Mouse (Mus musculus): ENCODE measurements at regions not wholly inside any gene's neighbourhood (a gene's known extent, or its start where the extent isn't known, plus 50 kb on each side); places are given as distances from the start of the nearest gene placed in this dataset.

GRCm38 (mm10) chr5:49816751-49817150, 242.1 kb downstream of the Adgra3 start:
- ATAC-seq (ENCODE audit: insufficient number of reproducible peaks, low FRiP score, low TSS enrichment, low read depth) (no peak), DNase-seq (ENCODE audit: low spot score) (no peak)
- no peak overlapping the region for H3K27ac ChIP-seq (replicated peaks; ENCODE audit: low read depth, low read length)
- no peaks in the 10 kb centered on the region for H3K36me3 ChIP-seq (ENCODE audit: control insufficient read depth, insufficient read depth, low read length)
- 79% methylated on average over 3 of the region's 3 CpGs for WGBS
- no peak overlapping the region for H3K4me3 ChIP-seq (ENCODE audit: low read depth, low read length)
- H3K27me3 ChIP-seq (ENCODE audit: control insufficient read depth, insufficient read depth, low read length): no peaks in the 10 kb centered on the region
- no peak overlapping the region for H3K4me2 ChIP-seq (ENCODE audit: low read depth, severe bottlenecking)
- H3K4me1 ChIP-seq (ENCODE audit: control insufficient read depth, insufficient read depth, low read length): no peaks in the 10 kb centered on the region
- H3K9ac ChIP-seq (ENCODE audit: low read length): no peak overlapping the region
- H3K9me3 ChIP-seq (ENCODE audit: control insufficient read depth, low read length): no peaks in the 10 kb centered on the region

GRCm38 (mm10) chr5:49813335-49813734, 245.5 kb downstream of the Adgra3 start:
- Histone ChIP-seq H3K4me3 (ENCODE audit: low read depth, low read length) (no peak overlapping the region), H3K9ac (ENCODE audit: low read length) (no peak overlapping the region), H3K4me2 (ENCODE audit: low read depth, severe bottlenecking) (no peak overlapping the region), H3K27me3 (ENCODE audit: control insufficient read depth, insufficient read depth, low read length) (no peaks in the 10 kb centered on the region), H3K36me3 (ENCODE audit: control insufficient read depth, insufficient read depth, low read length) (no peaks in the 10 kb centered on the region), H3K9me3 (ENCODE audit: control insufficient read depth, low read length) (no peaks in the 10 kb centered on the region), H3K27ac (replicated peaks; ENCODE audit: low read depth, low read length) (no peak overlapping the region), H3K4me1 (ENCODE audit: control insufficient read depth, insufficient read depth, low read length) (no peaks in the 10 kb centered on the region)
- 37% methylated on average over 9 of the region's 9 CpGs for WGBS
- DNase-seq (ENCODE audit: low spot score) (peak; percentile 22), ATAC-seq (ENCODE audit: insufficient number of reproducible peaks, low FRiP score, low TSS enrichment, low read depth) (no peak)

- no peak overlapping the region for H3K4me2 ChIP-seq (ENCODE audit: low read depth, severe bottlenecking)
- no peaks in the 10 kb centered on the region for H3K27me3 ChIP-seq (ENCODE audit: control insufficient read depth, insufficient read depth, low read length)
- H3K27ac ChIP-seq (replicated peaks; ENCODE audit: low read depth, low read length): no peak overlapping the region
- no peak for ATAC-seq (ENCODE audit: insufficient number of reproducible peaks, low FRiP score, low TSS enrichment, low read depth)
- H3K4me1 ChIP-seq (ENCODE audit: control insufficient read depth, insufficient read depth, low read length): no peaks in the 10 kb centered on the region
- DNase-seq (ENCODE audit: low spot score): no peak
- H3K4me3 ChIP-seq (ENCODE audit: low read depth, low read length): no peak overlapping the region
- WGBS: 86% methylated on average over 11 of the region's 11 CpGs
- no peaks in the 10 kb centered on the region for H3K36me3 ChIP-seq (ENCODE audit: control insufficient read depth, insufficient read depth, low read length)
- no peaks in the 10 kb centered on the region for H3K9me3 ChIP-seq (ENCODE audit: control insufficient read depth, low read length)
- H3K9ac ChIP-seq (ENCODE audit: low read length): no peak overlapping the region
Measured at GRCm38 (mm10) chr5:49788494-49789160, 263.9 kb upstream of the Kcnip4 start.

DNA sequence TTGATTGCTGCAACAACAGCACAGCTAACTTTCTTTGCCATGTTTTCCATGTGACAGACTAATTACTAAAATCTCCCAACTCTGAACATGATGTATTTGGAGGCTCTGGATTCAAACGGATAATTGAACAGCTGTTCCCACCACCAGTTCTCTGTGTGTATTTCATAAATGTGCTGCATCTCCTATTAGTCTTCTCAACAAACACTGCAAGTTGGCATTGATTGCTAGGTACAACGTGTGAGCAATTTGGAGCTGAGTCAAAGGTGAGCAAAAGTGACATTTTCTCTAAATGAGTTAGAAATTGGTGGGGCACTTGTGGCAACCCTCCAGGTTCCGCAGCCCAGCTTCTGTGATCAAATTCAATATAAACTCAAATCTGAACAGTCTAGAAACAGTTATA, 259.0 kb upstream of the Kcnip4 start:
- ATAC-seq (ENCODE audit: insufficient number of reproducible peaks, low FRiP score, low TSS enrichment, low read depth) (no peak), DNase-seq (ENCODE audit: low spot score) (no peak)
- H3K36me3 ChIP-seq (ENCODE audit: control insufficient read depth, insufficient read depth, low read length): no peaks in the 10 kb centered on the region
- no peaks in the 10 kb centered on the region for H3K27me3 ChIP-seq (ENCODE audit: control insufficient read depth, insufficient read depth, low read length)
- no peaks in the 10 kb centered on the region for H3K9me3 ChIP-seq (ENCODE audit: control insufficient read depth, low read length)
- no peaks in the 10 kb centered on the region for H3K4me1 ChIP-seq (ENCODE audit: control insufficient read depth, insufficient read depth, low read length)
- no peak overlapping the region for H3K4me3 ChIP-seq (ENCODE audit: low read depth, low read length)
- 74% methylated on average over 3 of the region's 3 CpGs for WGBS
- no peak overlapping the region for H3K4me2 ChIP-seq (ENCODE audit: low read depth, severe bottlenecking)
- no peak overlapping the region for H3K9ac ChIP-seq (ENCODE audit: low read length)
- H3K27ac ChIP-seq (replicated peaks; ENCODE audit: low read depth, low read length): no peak overlapping the region

DNA sequence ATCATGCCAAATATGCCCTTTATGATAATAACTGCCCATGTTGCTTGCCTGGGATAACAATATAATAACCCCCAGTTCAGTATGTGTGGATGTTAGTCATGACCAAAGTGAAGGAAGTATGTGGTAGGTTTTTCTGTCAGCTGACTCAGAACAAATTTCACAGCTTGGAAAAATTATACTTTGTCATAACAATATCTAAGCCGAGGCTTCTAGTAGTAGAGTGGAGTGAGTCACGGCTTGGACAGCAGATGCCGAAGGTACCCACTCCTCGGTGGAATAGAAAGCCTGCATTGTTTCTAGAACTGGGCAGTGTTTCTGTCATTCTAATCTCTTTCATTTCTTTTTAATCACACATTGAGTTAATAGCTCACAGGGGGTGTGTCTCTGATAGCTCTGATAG, 236.3 kb upstream of the Kcnip4 start:
- Histone ChIP-seq H3K4me1 (ENCODE audit: control insufficient read depth, insufficient read depth, low read length) (no peaks in the 10 kb centered on the region), H3K9me3 (ENCODE audit: control insufficient read depth, low read length) (no peaks in the 10 kb centered on the region), H3K9ac (ENCODE audit: low read length) (no peak overlapping the region), H3K27ac (replicated peaks; ENCODE audit: low read depth, low read length) (no peak overlapping the region), H3K27me3 (ENCODE audit: control insufficient read depth, insufficient read depth, low read length) (no peaks in the 10 kb centered on the region), H3K36me3 (ENCODE audit: control insufficient read depth, insufficient read depth, low read length) (no peaks in the 10 kb centered on the region), H3K4me3 (ENCODE audit: low read depth, low read length) (no peak overlapping the region), H3K4me2 (ENCODE audit: low read depth, severe bottlenecking) (no peak overlapping the region)
- DNase-seq (ENCODE audit: low spot score) (no peak), ATAC-seq (ENCODE audit: insufficient number of reproducible peaks, low FRiP score, low TSS enrichment, low read depth) (no peak)
- 91% methylated on average over 4 of the region's 4 CpGs for WGBS

DNA sequence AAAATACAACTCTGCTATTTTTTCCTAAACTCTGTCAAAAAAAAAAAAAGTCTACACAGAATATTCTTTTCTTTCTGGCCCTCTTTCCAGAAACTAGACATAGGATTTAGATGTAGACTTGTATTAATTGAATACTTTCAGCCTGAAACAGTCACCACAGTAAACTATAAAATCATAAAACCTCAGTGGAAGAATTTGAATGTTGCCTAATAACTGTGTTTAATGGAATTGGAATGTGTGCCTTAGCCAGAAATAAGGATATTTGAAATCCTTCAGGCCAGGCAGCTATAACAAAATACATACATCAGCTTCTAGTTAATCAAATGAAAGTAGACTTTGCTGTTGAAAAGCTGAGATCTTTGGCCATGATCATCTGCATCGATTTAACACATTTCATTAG, 230.8 kb upstream of the Kcnip4 start:
- no peaks in the 10 kb centered on the region for H3K27me3 ChIP-seq (ENCODE audit: control insufficient read depth, insufficient read depth, low read length)
- ATAC-seq (ENCODE audit: insufficient number of reproducible peaks, low FRiP score, low TSS enrichment, low read depth) (no peak), DNase-seq (ENCODE audit: low spot score) (no peak)
- H3K36me3 ChIP-seq (ENCODE audit: control insufficient read depth, insufficient read depth, low read length): no peaks in the 10 kb centered on the region
- no peaks in the 10 kb centered on the region for H3K4me1 ChIP-seq (ENCODE audit: control insufficient read depth, insufficient read depth, low read length)
- H3K9ac ChIP-seq (ENCODE audit: low read length): no peak overlapping the region
- H3K4me2 ChIP-seq (ENCODE audit: low read depth, severe bottlenecking): no peak overlapping the region
- no peak overlapping the region for H3K4me3 ChIP-seq (ENCODE audit: low read depth, low read length)
- no peaks in the 10 kb centered on the region for H3K9me3 ChIP-seq (ENCODE audit: control insufficient read depth, low read length)
- no peak overlapping the region for H3K27ac ChIP-seq (replicated peaks; ENCODE audit: low read depth, low read length)
- WGBS: 86% methylated on average over 1 of the region's 1 CpGs

GRCm38 (mm10) chr5:49712607-49713006, 187.9 kb upstream of the Kcnip4 start:
- H3K27ac ChIP-seq (replicated peaks; ENCODE audit: low read depth, low read length): no peak overlapping the region
- H3K36me3 ChIP-seq (ENCODE audit: control insufficient read depth, insufficient read depth, low read length): no peaks in the 10 kb centered on the region
- no peaks in the 10 kb centered on the region for H3K9me3 ChIP-seq (ENCODE audit: control insufficient read depth, low read length)
- DNase-seq (ENCODE audit: low spot score) (no peak), ATAC-seq (ENCODE audit: insufficient number of reproducible peaks, low FRiP score, low TSS enrichment, low read depth) (no peak)
- no peaks in the 10 kb centered on the region for H3K27me3 ChIP-seq (ENCODE audit: control insufficient read depth, insufficient read depth, low read length)
- no peak overlapping the region for H3K4me3 ChIP-seq (ENCODE audit: low read depth, low read length)
- no peak overlapping the region for H3K9ac ChIP-seq (ENCODE audit: low read length)
- H3K4me1 ChIP-seq (ENCODE audit: control insufficient read depth, insufficient read depth, low read length): no peaks in the 10 kb centered on the region
- no peak overlapping the region for H3K4me2 ChIP-seq (ENCODE audit: low read depth, severe bottlenecking)
- 46% methylated on average over 1 of the region's 1 CpGs for whole genome bisulfite sequencing

DNA sequence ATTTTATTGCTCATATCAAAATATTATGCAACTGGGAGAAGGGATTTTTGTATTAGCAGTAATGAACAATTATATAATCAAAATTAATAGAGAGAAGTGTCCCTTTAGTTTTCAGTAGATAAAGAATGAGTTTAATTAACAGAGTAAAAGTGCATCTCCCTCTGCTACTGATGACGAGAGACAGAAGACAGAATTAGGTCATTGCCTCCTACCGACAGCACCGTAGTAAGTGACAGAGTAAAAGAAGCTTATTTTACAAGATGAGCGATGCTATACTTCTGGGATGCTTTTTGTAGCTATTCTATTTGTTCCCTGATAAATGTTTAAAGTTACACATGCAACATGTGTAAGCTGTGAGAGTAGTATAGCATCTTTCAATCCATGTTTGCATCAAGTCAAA, 157.4 kb upstream of the Kcnip4 start:
- H3K36me3 ChIP-seq (ENCODE audit: control insufficient read depth, insufficient read depth, low read length): no peaks in the 10 kb centered on the region
- no peaks in the 10 kb centered on the region for H3K9me3 ChIP-seq (ENCODE audit: control insufficient read depth, low read length)
- H3K4me1 ChIP-seq (ENCODE audit: control insufficient read depth, insufficient read depth, low read length): no peaks in the 10 kb centered on the region
- H3K4me2 ChIP-seq (ENCODE audit: low read depth, severe bottlenecking): no peak overlapping the region
- no peak overlapping the region for H3K9ac ChIP-seq (ENCODE audit: low read length)
- DNase-seq (ENCODE audit: low spot score): no peak
- no peaks in the 10 kb centered on the region for H3K27me3 ChIP-seq (ENCODE audit: control insufficient read depth, insufficient read depth, low read length)
- no peak overlapping the region for H3K4me3 ChIP-seq (ENCODE audit: low read depth, low read length)
- 87% methylated on average over 4 of the region's 4 CpGs for WGBS
- no peak overlapping the region for H3K27ac ChIP-seq (replicated peaks; ENCODE audit: low read depth, low read length)
- ATAC-seq (ENCODE audit: insufficient number of reproducible peaks, low FRiP score, low TSS enrichment, low read depth): no peak

GRCm38 (mm10) chr5:49681514-49681913, 156.8 kb upstream of the Kcnip4 start:
- DNase-seq (ENCODE audit: low spot score) (no peak), ATAC-seq (ENCODE audit: insufficient number of reproducible peaks, low FRiP score, low TSS enrichment, low read depth) (no peak)
- Histone ChIP-seq H3K27me3 (ENCODE audit: control insufficient read depth, insufficient read depth, low read length) (no peaks in the 10 kb centered on the region), H3K4me1 (ENCODE audit: control insufficient read depth, insufficient read depth, low read length) (no peaks in the 10 kb centered on the region), H3K9me3 (ENCODE audit: control insufficient read depth, low read length) (no peaks in the 10 kb centered on the region), H3K9ac (ENCODE audit: low read length) (no peak overlapping the region), H3K4me3 (ENCODE audit: low read depth, low read length) (no peak overlapping the region), H3K4me2 (ENCODE audit: low read depth, severe bottlenecking) (no peak overlapping the region), H3K27ac (replicated peaks; ENCODE audit: low read depth, low read length) (no peak overlapping the region), H3K36me3 (ENCODE audit: control insufficient read depth, insufficient read depth, low read length) (no peaks in the 10 kb centered on the region)
- 89% methylated on average over 2 of the region's 2 CpGs for WGBS
